Mouse (Mus musculus): ENCODE measurements around the gene Rexo2.

DNA sequence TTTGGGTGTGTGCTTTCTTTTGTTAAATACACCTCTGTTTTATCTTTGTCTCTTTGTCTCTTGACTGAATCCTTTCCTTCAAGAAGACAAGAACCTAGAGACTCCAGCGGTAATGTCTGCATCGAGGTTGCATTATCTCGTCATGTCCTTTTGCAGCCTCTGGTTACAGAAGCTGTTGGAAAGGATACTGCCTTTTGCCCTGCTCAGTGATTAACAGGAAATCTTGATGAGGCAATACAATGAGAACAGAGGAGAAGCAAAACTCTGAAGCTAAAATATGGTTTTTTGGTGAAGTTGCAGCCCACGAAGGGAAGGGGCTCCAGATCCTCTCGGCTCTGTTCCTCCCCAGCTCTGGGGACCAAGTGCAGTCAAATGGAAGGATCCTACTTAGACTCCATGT is 29.7 kb upstream of the Rexo2 start:
- TF ChIP-seq CTCF (IDR thresholded peaks at IDR 0.05; ENCODE audit: control insufficient read depth, insufficient read depth, insufficient replicate concordance, low read depth, low read length) (no peak), POLR2A (IDR thresholded peaks at IDR 0.05; ENCODE audit: control insufficient read depth, low read depth, low read length) (no peak)

Data from testis, adult 2 months (tissue).